Mouse (Mus musculus) testis, adult 2 months (tissue): ENCODE results near the gene Nol4l.

Experiments used
- CTCF ChIP-seq: fragments of 200-500 bp; IDR thresholded peaks from 2 replicates; pipeline ENCODE4 v1.5.1; 2012; ENCODE audit warnings: low read depth, mild to moderate bottlenecking, inconsistent platforms, low read length, moderate library complexity; ENCODE audit not compliant: control insufficient read depth, insufficient read depth, insufficient replicate concordance
- POLR2A ChIP-seq: fragments of 200-500 bp; IDR thresholded peaks from 2 replicates; pipeline ENCODE4 v1.6.1; 2012; ENCODE audit warnings: low read depth, mild to moderate bottlenecking, inconsistent platforms, low read length, moderate library complexity; ENCODE audit not compliant: control insufficient read depth

- TF ChIP-seq POLR2A (no peak), CTCF (no peak)
Observed at GRCm38 (mm10) chr2:153425124-153425844, 104.5 kb downstream of the Nol4l start.
